Mouse (Mus musculus): ENCODE measurements around the gene Psmg1. TPM values are rescaled to one million over a fixed set of nuclear protein-coding genes. Genes with fewer than 3 reads are reported as not detected.

Psmg1 gene
- polyA plus RNA-seq (2012), result 75.2 and 100 TPM in 2 replicates

GRCm38 (mm10) chr16:95990462-95991121 lies at the start of gene Psmg1:
Psmg1 (minus strand) TSS chr16:95990960.

Other genes with a start within 250 kb of the Psmg1 start
- 5.1 and 5.3 TPM in 2 replicates for gene Brwd1, start 91.6 kb upstream of the Psmg1 start, polyA plus RNA-seq (2012)
- 59.5 and 99.0 TPM in 2 replicates for gene Hmgn1, start 136.8 kb upstream of the Psmg1 start, polyA plus RNA-seq (2012)
- gene Wrb, start 154.4 kb upstream of the Psmg1 start, polyA plus RNA-seq (2012), result 2.8 and 3.0 TPM in 2 replicates
- 0.04 and 0.07 TPM in 2 replicates for gene Lca5l, start 201.3 kb upstream of the Psmg1 start, polyA plus RNA-seq (2012)
- gene Sh3bgr, start 209.5 kb upstream of the Psmg1 start, polyA plus RNA-seq (2012), result 0.05 TPM in 1 of 2 replicates, not detected in the other
- 0.01 and 0.02 TPM in 2 replicates for gene B3galt5, start 244.8 kb upstream of the Psmg1 start, polyA plus RNA-seq (2012)

All from megakaryocyte-erythroid progenitor cell, adult 5 weeks (primary cell).